14 mouse cellular contexts compared by ENCODE assay signal in genomic region chr8:111772083-111772482, GRCm38 (mm10). TPM values are rescaled to one million over a fixed set of nuclear protein-coding genes. Genes with fewer than 3 reads are reported as not detected.
A peak's percentile ranks its signal among the peaks of the same experiment; 100 is the strongest.
DNase-seq lines count a peak whose midpoint lies in the region.
"Had no signal": no experiment of that assay in that cellular context is flagged by ENCODE, and none has a peak within 500 bp of the region (broad histone marks: within the 10 kb centered on the region; RNA-seq: fewer than 3 reads in every experiment).

No protein-coding gene starts in this region.

- peak; percentile 66 to 90 for DNase-seq in adrenal gland, adult (ENCODE audit: inconsistent age in 2 of 2, low spot score in 1 of 2)
- no peak for DNase-seq in adrenal gland, adult 18-20 months (ENCODE audit: low spot score in 2 of 2)
- DNase-seq in heart, adult 11 months, result peak; percentile 93
- no peak for DNase-seq in heart, postnatal 36 days
- DNase-seq in adrenal gland, adult 8-10 months, result peak; percentile 77
- peak; percentile 53 to 60 for DNase-seq in adrenal gland, postnatal 36 days
- DNase-seq in urinary bladder, adult 18-20 months (ENCODE audit: low spot score in 2 of 2), result no peak
- DNase-seq: B cell, adult 2 months; cerebellum, adult 11 months; cerebellum, adult 8-10 months; cerebellum, postnatal 36 days; gastrocnemius, postnatal 25 days; heart, postnatal 4 days had no signal

- intact Hi-C loops in heart, postnatal 36 days (cut with DNase I), result no loop called here

RNA-seq across cellular contexts. Expression of gene Bcar1, which starts 28.5 kb away (rescaled TPM):
- 100 to 1,000 TPM in 1 of 2 experiments, 10 to 100 TPM in 1; 83.9 to 120 TPM for total RNA-seq in adrenal gland, adult 18-20 months (2021)
- 10 to 100 TPM; 18.8 to 19.1 TPM for total RNA-seq in heart, postnatal 36 days (2021)
- 100 to 1,000 TPM in 2 of 4 experiments, 10 to 100 TPM in 2; 86.1 to 150 (median 104) TPM for total RNA-seq in adrenal gland, adult 8-10 months (2022)
- total RNA-seq in adrenal gland, postnatal 36 days (2021), result 10 to 100 TPM; 68.5 to 75.7 TPM
- total RNA-seq: granulocyte monocyte progenitor cell, adult 5-6 weeks had no signal

Comparison
In these comparisons a context has a peak if more than half of its experiments do, and no peak if none do; other contexts are left out.
1. DNase-seq: peak in adrenal gland, adult (2 of 2), heart, adult 11 months (single experiment), adrenal gland, adult 8-10 months (single experiment) and adrenal gland, postnatal 36 days (2 of 2); none in adrenal gland, adult 18-20 months (0 of 2), heart, postnatal 36 days (0 of 2) and urinary bladder, adult 18-20 months (0 of 2).